Mouse (Mus musculus): ENCODE measurements around the gene Mymk.

Gene Mymk

GRCm38 (mm10) chr2:27071978-27072377 lies at the start of gene Mymk:
TSS of gene Mymk (minus strand) at chr2:27072179.
- DNase-seq, result no peak

GRCm38 (mm10) chr2:27120241-27120641 lies 48.3 kb upstream of the Mymk start:
- DNase-seq, result no peak

- DNase-seq, result no peak
Observed at GRCm38 (mm10) chr2:27119766-27120165, 47.8 kb upstream of the Mymk start.

GRCm38 (mm10) chr2:27118452-27118851 lies 46.5 kb upstream of the Mymk start:
- no peak for DNase-seq

- no peak for DNase-seq
Observed at GRCm38 (mm10) chr2:27114169-27114568, 42.2 kb upstream of the Mymk start.

GRCm38 (mm10) chr2:27112585-27112984 lies 40.6 kb upstream of the Mymk start:
- no peak for DNase-seq

- DNase-seq, result no peak
Observed at GRCm38 (mm10) chr2:27109052-27109451, 37.1 kb upstream of the Mymk start.

- DNase-seq, result no peak
Observed at GRCm38 (mm10) chr2:27108144-27108543, 36.2 kb upstream of the Mymk start.

- DNase-seq, result no peak
Observed at GRCm38 (mm10) chr2:27106816-27107215, 34.8 kb upstream of the Mymk start.

GRCm38 (mm10) chr2:27103554-27103953 lies 31.6 kb upstream of the Mymk start:
- DNase-seq, result no peak

GRCm38 (mm10) chr2:27097776-27098175 lies 25.8 kb upstream of the Mymk start:
- peak; percentile 35 for DNase-seq

GRCm38 (mm10) chr2:27097241-27097656 lies 25.3 kb upstream of the Mymk start:
- no peak for DNase-seq

- peak; percentile 21 for DNase-seq
Observed at GRCm38 (mm10) chr2:27096341-27096981, 24.5 kb upstream of the Mymk start.

GRCm38 (mm10) chr2:27095178-27095577 lies 23.2 kb upstream of the Mymk start:
- DNase-seq, result no peak

GRCm38 (mm10) chr2:27089238-27089637 lies 17.3 kb upstream of the Mymk start:
- DNase-seq, result no peak

GRCm38 (mm10) chr2:27088700-27089099 lies 16.7 kb upstream of the Mymk start:
- DNase-seq, result no peak

GRCm38 (mm10) chr2:27088071-27088644 lies 16.2 kb upstream of the Mymk start:
- peak; percentile 83 for DNase-seq

GRCm38 (mm10) chr2:27087581-27087980 lies 15.6 kb upstream of the Mymk start:
- DNase-seq, result no peak

- no peak for DNase-seq
Observed at GRCm38 (mm10) chr2:27086483-27087010, 14.6 kb upstream of the Mymk start.

- DNase-seq, result no peak
Observed at GRCm38 (mm10) chr2:27085801-27086200, 13.8 kb upstream of the Mymk start.

GRCm38 (mm10) chr2:27084963-27085362 lies 13.0 kb upstream of the Mymk start:
- DNase-seq, result no peak

- DNase-seq, result peak; percentile 61
Observed at GRCm38 (mm10) chr2:27083761-27084475, 11.9 kb upstream of the Mymk start.

- peak; percentile 43 for DNase-seq
Observed at GRCm38 (mm10) chr2:27079649-27080048, 7.7 kb upstream of the Mymk start.

GRCm38 (mm10) chr2:27079152-27079584 lies 7.2 kb upstream of the Mymk start, which contains the start of gene Adamtsl2:
TSS of gene Adamtsl2 (plus strand) at chr2:27079379.
- peak; percentile 84 for DNase-seq

Data from kidney, adult 11 months (tissue).